Mouse (Mus musculus): ENCODE measurements around the gene Ccl27b.
"Not testable (repeated sequence)": the region's sequence is repeated elsewhere in the genome, so short reads cannot be mapped to it uniquely, and the experiment has no call there.

Gene Ccl27b

DNA sequence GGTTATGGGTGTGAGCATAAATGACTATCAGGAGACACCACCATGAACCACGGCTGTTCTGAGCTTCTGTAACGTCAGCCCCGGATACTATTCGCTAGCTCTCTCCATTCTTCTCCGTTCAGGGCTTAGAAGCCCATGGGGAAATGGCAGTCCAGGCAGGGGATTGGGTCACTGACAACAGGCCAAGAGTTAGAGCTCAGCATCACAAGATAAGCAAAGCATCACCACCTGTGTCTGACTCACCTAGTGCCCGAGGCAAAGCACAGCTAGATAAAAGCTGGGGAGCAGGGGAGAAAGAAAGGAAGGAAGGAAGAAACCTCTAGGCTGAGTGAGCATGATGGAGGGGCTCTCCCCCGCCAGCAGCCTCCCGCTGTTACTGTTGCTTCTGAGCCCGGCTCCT lies at the start of gene Ccl27b:
Gene Ccl27b (plus strand): TSS at position 301 of the 400 bp plus-strand sequence.
- not testable (repeated sequence) for DNase-seq (ENCODE audit: low spot score)

DNA sequence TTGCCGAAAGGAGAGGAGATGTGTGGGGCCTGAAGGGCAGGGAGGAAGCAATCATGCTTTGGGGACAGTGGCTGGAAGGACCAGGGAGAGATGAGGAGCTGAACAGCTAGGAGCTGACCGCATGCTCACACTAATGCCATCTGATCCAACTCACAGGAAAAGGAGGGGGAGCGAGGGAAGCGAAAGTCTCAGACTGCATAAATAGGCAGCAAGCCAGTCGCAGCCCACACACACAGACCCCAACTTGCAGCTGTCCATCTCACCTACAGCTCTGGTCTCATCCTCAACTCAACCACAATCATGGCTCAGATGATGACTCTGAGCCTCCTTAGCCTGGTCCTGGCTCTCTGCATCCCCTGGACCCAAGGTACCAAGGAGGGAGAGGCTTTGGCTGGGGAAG lies 43.2 kb upstream of the Ccl27b start, which contains the start of gene Gm10591:
Gene Gm10591 (plus strand): TSS at position 301 of the 400 bp plus-strand sequence.
- not testable (repeated sequence) for DNase-seq (ENCODE audit: low spot score)

DNA sequence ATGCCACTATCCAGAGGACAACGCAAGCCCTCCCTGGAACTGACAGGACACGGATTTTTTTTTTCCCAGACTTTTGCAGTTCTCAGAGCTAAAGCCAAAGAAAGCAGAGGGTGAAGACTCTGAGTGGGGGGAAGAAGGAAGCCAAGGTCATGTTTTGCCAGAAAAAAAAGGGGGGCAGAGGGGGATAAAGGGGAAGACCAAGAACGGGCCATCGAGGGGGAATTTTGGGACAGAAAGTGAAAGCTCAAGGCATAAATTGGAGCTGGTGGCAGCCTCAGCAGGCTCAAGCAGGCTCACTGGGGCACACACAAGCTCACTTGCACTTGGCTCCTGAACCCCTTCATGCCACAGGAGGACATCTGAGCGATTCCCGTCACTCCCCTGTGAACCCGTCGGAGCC lies 25.6 kb upstream of the Ccl27b start, which contains the start of gene Gm2564:
Gene Gm2564 (plus strand): TSS at position 301 of the 400 bp plus-strand sequence.
- not testable (repeated sequence) for DNase-seq (ENCODE audit: low spot score)

DNA sequence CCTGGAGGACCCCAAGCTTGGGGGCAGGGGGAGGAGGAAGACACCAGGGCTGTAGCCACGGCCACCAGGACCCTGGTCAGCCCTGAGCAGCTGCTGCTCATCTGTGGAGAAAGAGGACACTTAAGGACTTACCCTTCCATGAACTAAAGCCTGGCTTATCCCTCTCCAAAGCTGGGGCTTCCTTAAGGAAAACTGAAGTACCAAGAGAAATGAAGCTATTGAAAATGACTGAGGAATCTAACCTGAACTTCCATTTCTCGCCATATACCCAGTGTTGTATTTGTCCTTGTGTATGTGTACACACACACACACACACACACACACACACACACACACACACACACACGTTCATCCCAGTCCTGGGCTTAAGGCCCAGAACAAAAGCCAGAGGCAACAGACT lies 6.7 kb downstream of the Ccl27b start, which contains the start of gene Il11ra2:
Gene Il11ra2 (minus strand): TSS at position 101 of the 400 bp plus-strand sequence.
- DNase-seq (ENCODE audit: low spot score) = not testable (repeated sequence)

DNA sequence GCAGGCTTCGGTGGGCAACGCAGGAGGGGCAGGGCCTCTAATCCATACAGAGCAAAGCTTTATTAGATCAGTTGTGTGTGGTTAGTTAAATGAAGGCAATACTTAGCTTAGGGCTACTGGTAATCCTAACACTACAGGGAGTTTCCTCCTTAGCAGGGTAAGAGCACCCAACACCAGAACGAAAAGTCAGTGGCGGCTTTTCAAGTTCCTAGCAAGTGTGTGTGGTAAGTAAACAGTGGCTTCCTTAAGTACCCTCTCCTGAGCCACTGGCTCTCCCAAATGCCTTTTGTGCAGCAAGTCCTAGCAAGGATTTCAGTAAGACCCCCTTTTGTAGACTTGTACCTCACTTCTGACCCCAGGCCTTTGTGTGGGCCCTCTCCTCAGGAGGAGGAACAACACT lies 20.4 kb downstream of the Ccl27b start:
- DNase-seq (ENCODE audit: low spot score) = not testable (repeated sequence)

DNA sequence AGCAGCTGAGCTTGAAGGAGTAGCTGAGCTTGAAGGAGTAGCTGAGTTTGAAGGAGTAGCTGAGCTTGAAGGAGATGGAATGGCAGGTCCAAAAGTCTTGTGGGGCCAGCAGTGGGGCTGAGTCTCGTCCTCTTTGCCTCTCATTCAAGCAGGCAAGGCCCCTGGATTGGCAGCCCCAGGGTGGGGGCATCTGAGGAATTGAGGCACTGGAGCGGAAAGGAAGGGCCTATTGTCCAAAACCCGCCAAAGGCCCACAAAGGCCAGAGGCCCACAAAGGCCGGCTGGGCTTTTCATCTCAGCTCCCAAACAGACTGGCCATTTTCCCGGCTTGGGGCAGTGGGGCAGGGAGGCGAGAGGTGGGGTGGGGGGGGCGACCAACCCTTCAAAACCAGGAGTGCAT lies 24.3 kb downstream of the Ccl27b start:
- not testable (repeated sequence) for DNase-seq (ENCODE audit: low spot score)

DNA sequence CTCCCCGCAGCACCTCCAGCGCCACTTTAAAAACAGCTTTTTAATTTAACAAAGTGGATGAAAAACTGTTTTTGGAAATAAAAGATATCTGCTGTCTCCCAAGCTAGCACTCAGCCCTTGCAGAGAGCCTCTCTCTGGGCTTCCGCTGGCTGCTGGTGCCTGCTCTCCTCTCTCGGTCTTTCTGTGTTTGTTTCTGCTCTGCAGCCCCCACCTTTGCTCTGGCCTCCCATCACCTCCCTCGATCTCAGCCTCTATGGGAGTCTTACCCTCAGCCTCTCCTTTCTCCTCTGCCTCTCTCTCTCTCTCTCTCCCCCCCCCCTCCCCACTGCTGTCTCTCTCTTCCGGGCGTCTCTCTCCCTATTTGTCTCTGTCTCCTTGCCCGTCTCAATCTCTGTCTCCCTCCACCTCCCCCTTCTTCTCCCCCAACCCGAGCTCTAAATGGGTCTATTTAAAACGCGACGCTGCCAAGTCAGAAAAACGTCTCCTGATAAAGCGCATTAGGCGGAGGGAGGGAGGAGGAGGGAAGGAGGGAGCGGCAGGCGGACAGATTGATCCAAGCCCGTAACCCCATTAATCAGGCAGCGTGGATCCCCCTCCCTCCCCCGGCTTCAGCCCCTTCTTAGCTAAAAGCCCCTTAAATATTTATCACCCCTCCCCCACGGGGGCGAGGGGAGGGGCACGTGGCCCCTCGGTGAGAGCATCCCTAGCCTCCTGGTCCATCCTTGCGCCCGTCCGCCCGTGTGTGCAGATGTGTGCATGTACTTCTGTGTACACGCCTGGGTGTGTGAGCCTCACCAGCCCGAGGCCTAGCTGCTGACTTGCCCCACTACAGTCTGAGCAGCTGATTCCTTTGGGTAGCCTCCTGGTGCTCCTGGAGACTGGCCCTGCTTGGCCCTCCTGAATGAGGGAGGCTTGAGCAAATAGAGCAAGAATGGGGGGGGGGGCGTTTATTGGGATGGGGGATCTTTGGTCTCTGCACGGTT lies 25.6 kb downstream of the Ccl27b start:
- not testable (repeated sequence) for DNase-seq (ENCODE audit: low spot score)

DNA sequence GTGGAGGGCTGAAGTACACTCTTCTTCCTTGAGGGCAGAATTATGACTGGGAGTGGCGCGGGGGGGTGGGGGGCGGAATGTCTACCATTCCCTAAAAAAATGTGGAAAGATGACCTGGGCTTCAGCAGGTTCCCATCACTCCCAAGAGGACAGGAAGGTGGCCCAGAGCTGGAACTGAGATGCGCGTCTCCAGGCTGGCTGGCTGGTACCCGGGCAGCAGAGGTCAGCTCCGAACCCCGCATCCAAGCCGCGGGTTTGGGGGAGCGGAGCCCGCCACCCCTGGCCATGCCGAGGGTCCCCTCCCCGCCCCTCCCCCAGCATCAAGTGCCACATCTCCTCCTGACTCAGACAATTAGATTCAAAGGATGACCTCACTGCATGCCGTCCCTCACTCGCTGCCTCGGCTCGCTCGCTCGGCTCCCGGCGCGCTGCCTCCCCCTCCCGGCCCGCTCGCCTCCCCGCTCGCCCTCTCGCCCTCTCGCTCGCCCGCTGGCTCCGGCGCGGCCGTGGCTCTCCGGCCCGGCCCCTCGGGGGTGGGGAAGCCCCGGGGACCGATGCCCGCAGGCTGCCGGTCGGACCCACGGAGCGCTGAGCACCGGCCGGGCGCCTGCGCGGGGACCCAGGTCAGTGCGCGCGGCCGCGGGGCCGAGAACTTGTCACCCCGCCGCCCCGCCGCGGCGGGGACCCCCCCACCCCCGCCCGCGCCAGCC lies 26.6 kb downstream of the Ccl27b start:
- DNase-seq (ENCODE audit: low spot score) = not testable (repeated sequence)

DNA sequence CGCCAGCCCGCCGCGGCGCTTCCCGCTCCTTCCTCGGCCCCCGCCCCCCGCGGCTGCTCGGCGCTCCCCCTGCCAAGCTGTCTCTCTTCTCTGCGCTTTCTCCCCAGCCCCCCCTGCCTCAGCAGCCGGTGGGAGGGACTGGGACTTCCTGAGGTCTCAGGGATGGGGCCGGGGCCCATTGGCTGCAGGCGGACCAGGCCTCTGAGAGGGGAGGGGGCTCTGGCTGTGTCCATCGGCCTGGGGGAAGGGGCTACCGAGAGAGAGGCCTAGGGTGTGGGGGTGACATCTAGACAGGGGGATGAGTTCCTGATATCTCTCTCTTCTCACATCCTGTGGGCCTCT lies 27.1 kb downstream of the Ccl27b start:
- not testable (repeated sequence) for DNase-seq (ENCODE audit: low spot score)
